Mouse (Mus musculus): ENCODE results near the gene Ggt6. TPM values are rescaled to one million over a fixed set of nuclear protein-coding genes. Genes with fewer than 3 reads are reported as not detected.

Gene Ggt6
- polyA plus RNA-seq, 1 experiment from 2014 or later = not detected

- 27% methylated on average over 6 of the region's 6 CpGs for whole genome bisulfite sequencing
- no peak overlapping the region for H3K4me2 ChIP-seq (ENCODE audit: low read length)
- H3K36me3 ChIP-seq (ENCODE audit: control insufficient read depth, insufficient read depth, low read length) = peaks cover 89% of the 10 kb centered on the region
- H3K4me3 ChIP-seq (ENCODE audit: control insufficient read depth in 1 of 2, insufficient read depth in 1 of 2, low read depth in 1 of 2, low read length in 2 of 2) = no peak overlapping the region
- ATAC-seq (ENCODE audit: insufficient number of reproducible peaks, insufficient read depth, low FRiP score, low read depth) = no peak; the same call in 1 of the 2 replicates
- H3K9me3 ChIP-seq (ENCODE audit: control insufficient read depth, low read length) = no peaks in the 10 kb centered on the region
- peak overlapping the region; percentile 81 to 90 for H3K27ac ChIP-seq (replicated peaks in 1 of 2; ENCODE audit: control insufficient read depth in 1 of 2, insufficient read depth in 1 of 2, low read depth in 2 of 2, low read length in 2 of 2)
- H3K27me3 ChIP-seq (ENCODE audit: control insufficient read depth, insufficient read depth, low read length) = no peaks in the 10 kb centered on the region
- peaks cover 39 to 58% of the 10 kb centered on the region in 2 experiments for H3K4me1 ChIP-seq (ENCODE audit: control insufficient read depth in 2 of 2, insufficient read depth in 2 of 2, low read length in 2 of 2)
- H3K9ac ChIP-seq (ENCODE audit: low read length) = no peak overlapping the region
Measured at GRCm38 (mm10) chr11:72395652-72396051, 39.7 kb upstream of the Ggt6 start.

DNA sequence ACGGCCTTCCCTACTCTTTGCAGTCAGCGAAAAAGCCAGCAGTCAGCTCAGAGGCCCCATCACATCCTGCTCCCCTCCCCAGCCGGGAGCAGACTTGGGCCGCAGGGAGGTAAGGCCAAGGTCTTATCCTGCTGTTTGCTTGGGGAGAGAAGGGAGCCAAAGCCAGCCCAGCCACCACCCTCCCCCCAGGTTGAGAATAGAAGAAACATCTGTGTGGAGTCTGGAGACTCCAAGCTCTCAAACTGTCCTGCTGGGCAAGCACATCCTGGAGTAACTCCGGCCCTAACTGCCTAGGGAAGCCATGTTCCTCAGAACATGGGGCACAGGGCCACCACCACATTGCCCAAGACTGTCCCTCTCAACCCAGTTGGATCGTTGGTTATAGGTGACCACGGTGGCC, 38.7 kb upstream of the Ggt6 start:
- Histone ChIP-seq H3K4me1 (ENCODE audit: control insufficient read depth in 2 of 2, insufficient read depth in 2 of 2, low read length in 2 of 2) (peaks cover 39 to 61% of the 10 kb centered on the region in 2 experiments), H3K9me3 (ENCODE audit: control insufficient read depth, low read length) (no peaks in the 10 kb centered on the region), H3K9ac (ENCODE audit: low read length) (peak overlapping the region; percentile 21; the same call in 1 of the 2 replicates), H3K4me2 (ENCODE audit: low read length) (peak overlapping the region; percentile 35), H3K27me3 (ENCODE audit: control insufficient read depth, insufficient read depth, low read length) (no peaks in the 10 kb centered on the region), H3K27ac (replicated peaks in 1 of 2; ENCODE audit: control insufficient read depth in 1 of 2, insufficient read depth in 1 of 2, low read depth in 2 of 2, low read length in 2 of 2) (peak overlapping the region; percentile 81 to 90), H3K4me3 (ENCODE audit: control insufficient read depth in 1 of 2, insufficient read depth in 1 of 2, low read depth in 1 of 2, low read length in 2 of 2) (no peak overlapping the region), H3K36me3 (ENCODE audit: control insufficient read depth, insufficient read depth, low read length) (peaks cover 89% of the 10 kb centered on the region)
- peak; percentile 60 for ATAC-seq (ENCODE audit: insufficient number of reproducible peaks, insufficient read depth, low FRiP score, low read depth)
- 40% methylated on average over 7 of the region's 7 CpGs for WGBS

DNA sequence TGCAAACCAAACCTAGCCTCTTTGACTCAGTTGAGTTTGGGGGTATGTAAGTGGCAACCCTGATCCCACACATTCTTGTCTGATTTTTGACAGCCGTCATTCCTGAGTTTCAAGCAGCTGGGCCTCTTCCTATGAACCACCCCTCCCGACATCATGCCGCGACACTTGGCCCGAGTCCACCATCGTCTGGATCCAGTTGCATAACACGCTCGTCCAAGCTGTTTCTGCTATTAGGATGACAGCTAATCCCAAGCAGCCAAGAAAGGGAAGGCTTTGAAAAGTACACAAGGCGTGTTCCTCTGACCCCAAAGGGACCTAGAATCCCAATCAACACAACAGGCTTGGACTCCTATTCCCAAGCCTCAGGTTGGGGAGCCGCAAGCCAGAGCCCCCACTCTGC, 38.3 kb upstream of the Ggt6 start:
- H3K36me3 ChIP-seq (ENCODE audit: control insufficient read depth, insufficient read depth, low read length) = peaks cover 89% of the 10 kb centered on the region
- no peaks in the 10 kb centered on the region for H3K27me3 ChIP-seq (ENCODE audit: control insufficient read depth, insufficient read depth, low read length)
- peaks cover 42 to 65% of the 10 kb centered on the region in 2 experiments for H3K4me1 ChIP-seq (ENCODE audit: control insufficient read depth in 2 of 2, insufficient read depth in 2 of 2, low read length in 2 of 2)
- peak; percentile 49 for ATAC-seq (ENCODE audit: insufficient number of reproducible peaks, insufficient read depth, low FRiP score, low read depth)
- WGBS = 17% methylated on average over 10 of the region's 10 CpGs
- H3K4me3 ChIP-seq (ENCODE audit: control insufficient read depth in 1 of 2, insufficient read depth in 1 of 2, low read depth in 1 of 2, low read length in 2 of 2) = no peak overlapping the region
- peak overlapping the region; percentile 81 to 90 for H3K27ac ChIP-seq (replicated peaks in 1 of 2; ENCODE audit: control insufficient read depth in 1 of 2, insufficient read depth in 1 of 2, low read depth in 2 of 2, low read length in 2 of 2)
- H3K9ac ChIP-seq (ENCODE audit: low read length) = peak overlapping the region; percentile 31; the same call in 1 of the 2 replicates
- no peaks in the 10 kb centered on the region for H3K9me3 ChIP-seq (ENCODE audit: control insufficient read depth, low read length)
- peak overlapping the region; percentile 35 for H3K4me2 ChIP-seq (ENCODE audit: low read length)

DNA sequence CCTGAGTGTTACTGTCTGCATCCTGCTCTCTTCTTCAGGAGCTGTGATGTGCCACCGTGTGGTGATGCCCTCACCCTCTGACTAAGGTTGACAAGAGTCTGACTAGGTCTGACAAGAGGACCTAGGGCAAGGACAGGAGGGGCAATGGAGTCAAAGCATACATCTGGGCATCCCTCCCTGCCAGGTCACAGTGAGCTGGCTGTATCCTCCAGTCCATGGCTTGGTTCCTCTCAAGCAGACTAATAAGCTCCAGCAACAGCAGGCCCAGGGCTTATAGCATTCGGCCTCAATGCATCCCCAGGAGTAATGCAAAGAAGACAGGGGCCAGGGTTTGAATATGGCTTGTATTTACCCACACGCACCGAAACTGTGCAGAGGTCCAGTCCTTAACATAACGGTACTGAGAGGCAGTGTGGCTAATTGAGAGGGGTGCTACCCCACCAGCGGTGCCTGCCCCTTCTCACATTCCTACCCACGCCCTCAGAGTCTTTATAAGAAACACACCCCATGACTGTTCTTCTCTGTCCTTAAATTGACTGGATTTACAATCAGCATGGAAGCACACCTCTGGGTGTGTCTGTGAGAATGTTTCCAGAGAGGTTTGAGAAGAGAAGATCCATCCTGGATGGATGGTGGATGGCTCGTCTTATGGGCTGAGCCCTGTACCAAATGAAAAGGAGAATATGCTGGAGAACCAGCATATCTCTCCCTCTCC, 37.4 kb upstream of the Ggt6 start:
- H3K27me3 ChIP-seq (ENCODE audit: control insufficient read depth, insufficient read depth, low read length) = no peaks in the 10 kb centered on the region
- 76% methylated on average over 8 of the region's 8 CpGs for WGBS
- H3K9me3 ChIP-seq (ENCODE audit: control insufficient read depth, low read length) = no peaks in the 10 kb centered on the region
- peak overlapping the region; percentile 31; the same call in 1 of the 2 replicates for H3K9ac ChIP-seq (ENCODE audit: low read length)
- peak overlapping the region; percentile 81 to 90 for H3K27ac ChIP-seq (replicated peaks in 1 of 2; ENCODE audit: control insufficient read depth in 1 of 2, insufficient read depth in 1 of 2, low read depth in 2 of 2, low read length in 2 of 2)
- H3K36me3 ChIP-seq (ENCODE audit: control insufficient read depth, insufficient read depth, low read length) = peaks cover 90% of the 10 kb centered on the region
- H3K4me1 ChIP-seq (ENCODE audit: control insufficient read depth in 2 of 2, insufficient read depth in 2 of 2, low read length in 2 of 2) = peaks cover 50 to 74% of the 10 kb centered on the region in 2 experiments
- H3K4me2 ChIP-seq (ENCODE audit: low read length) = no peak overlapping the region
- no peak for ATAC-seq (ENCODE audit: insufficient number of reproducible peaks, insufficient read depth, low FRiP score, low read depth)
- no peak overlapping the region for H3K4me3 ChIP-seq (ENCODE audit: control insufficient read depth in 1 of 2, insufficient read depth in 1 of 2, low read depth in 1 of 2, low read length in 2 of 2)

GRCm38 (mm10) chr11:72401068-72401467, 34.3 kb upstream of the Ggt6 start:
- no peak overlapping the region for H3K27ac ChIP-seq (replicated peaks in 1 of 2; ENCODE audit: control insufficient read depth in 1 of 2, insufficient read depth in 1 of 2, low read depth in 2 of 2, low read length in 2 of 2)
- H3K9me3 ChIP-seq (ENCODE audit: control insufficient read depth, low read length) = no peaks in the 10 kb centered on the region
- H3K4me2 ChIP-seq (ENCODE audit: low read length) = no peak overlapping the region
- H3K4me1 ChIP-seq (ENCODE audit: control insufficient read depth in 2 of 2, insufficient read depth in 2 of 2, low read length in 2 of 2) = peaks cover 49 to 73% of the 10 kb centered on the region in 2 experiments
- H3K36me3 ChIP-seq (ENCODE audit: control insufficient read depth, insufficient read depth, low read length) = peaks cover 87% of the 10 kb centered on the region
- no peak overlapping the region for H3K9ac ChIP-seq (ENCODE audit: low read length)
- H3K4me3 ChIP-seq (ENCODE audit: control insufficient read depth in 1 of 2, insufficient read depth in 1 of 2, low read depth in 1 of 2, low read length in 2 of 2) = no peak overlapping the region
- 88% methylated on average over 12 of the region's 12 CpGs for WGBS
- H3K27me3 ChIP-seq (ENCODE audit: control insufficient read depth, insufficient read depth, low read length) = no peaks in the 10 kb centered on the region
- ATAC-seq (ENCODE audit: insufficient number of reproducible peaks, insufficient read depth, low FRiP score, low read depth) = no peak

DNA sequence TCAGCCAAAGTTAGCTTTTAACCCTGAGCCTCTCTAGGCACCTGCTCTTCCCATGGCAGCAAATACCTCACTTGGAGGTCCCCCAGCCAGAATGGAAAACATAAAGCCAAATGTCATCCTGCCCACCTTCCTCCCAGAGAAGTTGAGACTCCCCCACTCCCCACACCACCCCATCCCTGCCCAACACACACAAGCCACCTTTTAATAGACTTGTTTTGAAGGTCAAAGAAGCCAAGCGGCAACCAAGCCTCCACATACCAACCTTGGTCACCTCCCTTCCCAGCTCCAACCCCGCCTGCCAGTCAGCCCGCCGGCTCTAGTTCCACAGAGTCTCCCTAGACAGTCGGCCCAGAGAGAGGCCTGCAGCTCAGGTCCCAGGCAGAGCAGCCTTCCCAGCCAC, 33.3 kb upstream of the Ggt6 start:
- no peaks in the 10 kb centered on the region for H3K9me3 ChIP-seq (ENCODE audit: control insufficient read depth, low read length)
- peak overlapping the region; percentile 42; the same call in 1 of the 2 replicates for H3K9ac ChIP-seq (ENCODE audit: low read length)
- no peak overlapping the region for H3K4me2 ChIP-seq (ENCODE audit: low read length)
- H3K4me1 ChIP-seq (ENCODE audit: control insufficient read depth in 2 of 2, insufficient read depth in 2 of 2, low read length in 2 of 2) = peaks cover 47 to 73% of the 10 kb centered on the region in 2 experiments
- no peak overlapping the region for H3K4me3 ChIP-seq (ENCODE audit: control insufficient read depth in 1 of 2, insufficient read depth in 1 of 2, low read depth in 1 of 2, low read length in 2 of 2)
- WGBS = 32% methylated on average over 5 of the region's 5 CpGs
- H3K36me3 ChIP-seq (ENCODE audit: control insufficient read depth, insufficient read depth, low read length) = peaks cover 78% of the 10 kb centered on the region
- ATAC-seq (ENCODE audit: insufficient number of reproducible peaks, insufficient read depth, low FRiP score, low read depth) = no peak
- H3K27ac ChIP-seq (replicated peaks in 1 of 2; ENCODE audit: control insufficient read depth in 1 of 2, insufficient read depth in 1 of 2, low read depth in 2 of 2, low read length in 2 of 2) = peak overlapping the region; percentile 7 to 35; a peak in 2 of 4 replicates
- no peaks in the 10 kb centered on the region for H3K27me3 ChIP-seq (ENCODE audit: control insufficient read depth, insufficient read depth, low read length)

DNA sequence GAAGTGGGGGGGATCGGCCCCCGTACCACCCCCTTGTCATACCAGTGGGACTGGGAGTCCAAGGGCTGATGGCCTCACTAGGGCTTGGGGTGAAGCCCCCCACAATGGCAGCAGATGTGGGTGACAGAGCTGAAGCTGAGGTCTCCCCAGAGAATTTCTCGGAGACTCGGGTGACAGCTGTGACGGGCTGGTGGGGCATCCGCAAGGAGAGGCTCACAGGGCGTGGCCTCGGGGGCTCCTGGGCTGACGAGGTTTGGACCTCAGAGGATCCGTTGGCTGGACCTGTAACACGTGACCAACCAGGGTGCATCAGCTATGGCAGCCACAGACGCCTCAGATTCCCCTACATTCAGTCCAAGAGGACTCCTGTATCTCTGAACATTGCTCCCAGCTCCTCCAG, 32.4 kb upstream of the Ggt6 start:
- Histone ChIP-seq H3K4me2 (ENCODE audit: low read length) (no peak overlapping the region), H3K27ac (replicated peaks in 1 of 2; ENCODE audit: control insufficient read depth in 1 of 2, insufficient read depth in 1 of 2, low read depth in 2 of 2, low read length in 2 of 2) (no peak overlapping the region), H3K9me3 (ENCODE audit: control insufficient read depth, low read length) (no peaks in the 10 kb centered on the region), H3K4me1 (ENCODE audit: control insufficient read depth in 2 of 2, insufficient read depth in 2 of 2, low read length in 2 of 2) (peaks cover 44 to 71% of the 10 kb centered on the region in 2 experiments), H3K9ac (ENCODE audit: low read length) (no peak overlapping the region), H3K36me3 (ENCODE audit: control insufficient read depth, insufficient read depth, low read length) (peaks cover 72% of the 10 kb centered on the region), H3K27me3 (ENCODE audit: control insufficient read depth, insufficient read depth, low read length) (no peaks in the 10 kb centered on the region), H3K4me3 (ENCODE audit: control insufficient read depth in 1 of 2, insufficient read depth in 1 of 2, low read depth in 1 of 2, low read length in 2 of 2) (no peak overlapping the region)
- no peak for ATAC-seq (ENCODE audit: insufficient number of reproducible peaks, insufficient read depth, low FRiP score, low read depth)
- WGBS = 86% methylated on average over 12 of the region's 12 CpGs
